Mouse (Mus musculus) testis, adult 2 months (tissue): Measurements from ENCODE around the gene Myh9.

Source experiments
- CTCF ChIP-seq: fragments of 200-500 bp; IDR thresholded peaks from 2 replicates; pipeline ENCODE4 v1.5.1; 2012; ENCODE audit warnings: low read depth, mild to moderate bottlenecking, inconsistent platforms, low read length, moderate library complexity; ENCODE audit not compliant: control insufficient read depth, insufficient read depth, insufficient replicate concordance
- POLR2A ChIP-seq: fragments of 200-500 bp; IDR thresholded peaks from 2 replicates; pipeline ENCODE4 v1.6.1; 2012; ENCODE audit warnings: low read depth, mild to moderate bottlenecking, inconsistent platforms, low read length, moderate library complexity; ENCODE audit not compliant: control insufficient read depth

GRCm38 (mm10) chr15:77766981-77767380, 75.0 kb downstream of the Myh9 start:
- TF ChIP-seq POLR2A: no peak
- no peak for TF ChIP-seq CTCF
